Mouse (Mus musculus): Measurements from ENCODE around the gene Prlr.

Gene Prlr

DNA sequence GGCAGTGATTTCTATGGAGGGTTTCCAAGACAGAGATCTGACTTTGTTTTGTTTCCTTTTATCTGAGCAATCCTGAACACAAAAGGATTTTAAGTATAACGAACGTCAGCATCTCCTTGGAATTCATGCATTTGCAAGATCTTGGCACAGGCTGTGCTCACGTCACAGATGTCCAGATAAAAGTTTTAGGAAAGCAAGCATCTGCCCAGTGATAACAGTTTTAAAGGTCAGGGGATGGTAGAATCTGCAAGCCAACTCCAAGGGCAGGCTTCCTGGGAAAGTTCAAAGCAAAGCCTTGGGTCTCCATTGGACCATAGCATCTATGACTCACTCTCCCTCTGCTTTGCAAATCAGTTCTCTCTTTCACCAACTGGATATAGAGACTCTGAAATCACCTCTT, 153.6 kb downstream of the Prlr start:
- no peak for DNase-seq (ENCODE audit: low spot score)

DNA sequence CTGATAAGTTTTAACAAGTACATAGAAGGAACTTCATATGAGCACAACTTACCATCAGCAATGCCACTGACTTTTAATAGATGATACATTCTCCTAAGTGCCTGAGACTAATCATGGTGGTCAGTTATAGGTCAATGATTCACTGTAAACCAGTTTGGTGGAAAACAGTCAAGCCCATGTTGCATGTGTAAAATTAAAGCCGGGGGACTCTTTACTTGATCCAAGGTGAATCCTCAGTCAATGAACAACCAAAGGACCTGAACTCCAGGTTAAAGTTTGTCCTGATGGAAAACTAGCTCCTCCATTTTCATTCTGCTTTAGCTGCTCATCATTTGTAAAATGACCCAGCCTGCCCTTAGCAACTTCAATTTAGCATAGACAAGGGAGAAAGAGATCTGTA, 155.5 kb downstream of the Prlr start:
- DNase-seq (ENCODE audit: low spot score): no peak

DNA sequence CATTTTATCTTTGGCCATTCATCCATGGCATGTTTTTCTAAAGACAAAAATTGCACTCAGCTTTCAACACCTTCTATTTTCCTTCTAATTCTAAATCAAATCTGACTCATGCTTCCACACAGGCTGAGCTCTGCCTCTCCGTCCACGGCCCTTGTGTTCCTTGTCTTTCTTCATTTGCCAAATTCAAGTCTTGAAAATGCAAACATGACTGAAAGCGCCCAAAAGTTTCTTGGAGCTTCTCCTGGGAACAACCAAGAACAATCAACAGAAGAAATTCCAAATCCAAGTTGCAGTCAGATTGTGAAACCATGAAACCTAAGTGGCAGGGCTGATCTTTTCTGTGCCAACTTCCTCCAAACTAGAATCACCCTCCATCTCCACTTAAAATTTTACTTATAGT, 161.6 kb downstream of the Prlr start:
- no peak for DNase-seq (ENCODE audit: low spot score)

DNA sequence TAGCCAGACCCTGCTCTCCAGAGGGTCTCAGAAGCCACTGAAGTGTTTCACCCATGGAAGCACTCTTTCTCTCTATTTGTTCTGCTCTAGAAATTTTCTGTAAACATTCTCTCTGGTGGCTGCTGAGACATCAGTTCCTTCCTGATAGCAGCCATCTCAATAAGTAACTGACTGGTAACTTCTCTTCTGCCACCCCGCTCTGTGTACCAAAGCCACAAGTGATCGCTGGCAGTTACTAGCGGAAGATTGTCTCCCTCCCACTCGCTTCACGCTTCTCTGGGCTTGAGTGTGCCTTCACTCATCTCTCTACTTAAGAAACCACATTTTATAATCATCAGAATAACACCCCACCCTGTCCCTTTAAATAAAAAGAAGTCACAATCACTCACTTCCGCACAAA, 170.0 kb downstream of the Prlr start:
- no peak for DNase-seq (ENCODE audit: low spot score)

DNA sequence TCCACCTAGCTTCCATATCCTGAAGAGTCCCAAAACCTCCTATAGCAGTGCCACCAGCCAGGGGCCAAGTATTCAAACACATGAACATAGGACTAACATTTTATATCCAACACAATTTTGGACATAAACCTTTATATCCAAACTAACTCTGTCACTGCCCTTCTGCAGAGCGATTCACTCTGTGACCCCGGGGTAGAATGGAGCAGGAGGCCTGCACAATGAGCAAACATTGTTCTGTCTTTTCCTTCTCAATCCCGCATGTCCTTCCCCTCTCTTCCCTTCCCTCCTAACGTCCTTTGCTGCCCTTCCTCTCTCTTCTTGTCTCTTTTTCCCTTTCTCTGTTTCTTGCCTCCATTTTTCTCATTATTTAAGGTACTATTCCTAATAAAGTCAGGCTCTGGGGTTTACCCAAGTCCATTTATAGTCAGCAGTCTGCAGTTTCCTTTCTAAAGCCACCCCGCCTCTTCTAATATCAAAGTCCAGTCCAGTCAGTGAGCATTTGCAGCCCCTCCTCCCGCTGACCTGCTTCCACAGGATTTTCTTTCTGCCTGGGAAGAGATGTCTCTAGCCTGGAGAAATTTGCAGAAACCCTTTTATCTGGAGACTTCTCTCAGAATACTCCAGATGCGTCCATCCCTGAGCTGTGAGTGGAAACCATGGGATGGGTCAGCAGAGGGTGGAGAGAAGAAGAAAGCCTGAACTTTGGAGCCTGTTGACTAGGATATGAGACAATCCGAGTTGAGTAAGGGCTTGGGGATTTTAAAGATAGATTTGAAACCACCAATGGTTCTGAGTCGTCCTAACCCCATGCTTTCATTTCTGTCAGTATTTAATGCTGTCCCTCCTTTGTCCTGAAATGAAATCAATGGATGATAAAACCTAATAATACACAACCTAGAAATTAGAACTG, 181.3 kb downstream of the Prlr start, which contains the start of gene Agxt2:
Agxt2 (plus strand) TSS at position 494 of the 910 bp plus-strand sequence.
- DNase-seq (ENCODE audit: low spot score): no peak

DNA sequence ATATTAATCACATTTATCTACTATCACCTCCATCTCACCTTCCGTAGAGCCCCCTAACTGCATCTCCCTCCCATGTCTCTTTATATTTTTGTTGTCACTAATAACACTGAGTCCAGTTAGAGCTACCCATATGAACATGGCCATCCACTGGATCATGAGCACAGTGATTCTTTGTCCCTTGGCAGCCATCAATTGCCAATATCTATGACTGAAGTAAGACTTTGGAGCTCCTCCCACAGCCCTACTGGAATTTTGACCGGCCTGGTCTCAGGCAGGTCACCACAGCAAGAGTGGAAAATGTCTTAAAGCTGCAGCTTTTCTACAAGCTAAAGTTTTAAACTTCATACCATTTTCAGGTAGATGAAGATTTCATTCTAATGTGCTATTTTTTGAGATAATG, 189.3 kb downstream of the Prlr start:
- no peak for DNase-seq (ENCODE audit: low spot score)

DNA sequence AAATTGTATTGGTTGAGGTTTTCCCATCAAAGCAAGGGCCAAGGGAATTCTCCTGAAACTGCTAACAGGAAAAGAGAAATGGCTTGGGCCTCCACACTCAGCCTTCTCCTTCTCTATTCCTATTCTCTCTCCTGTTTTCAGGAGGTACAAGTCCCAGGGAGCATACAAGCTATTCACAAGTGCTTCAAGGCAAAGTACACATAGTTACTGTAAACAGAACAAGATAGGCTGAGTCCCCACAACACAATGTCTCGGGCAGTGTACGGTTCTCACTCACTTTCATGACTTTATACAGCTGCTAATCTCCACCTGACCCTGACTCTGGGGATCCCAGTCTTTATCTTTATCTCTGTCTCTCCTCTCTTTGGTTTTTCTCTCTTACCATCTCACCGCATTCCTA, 198.4 kb downstream of the Prlr start:
- no peak for DNase-seq (ENCODE audit: low spot score)

DNA sequence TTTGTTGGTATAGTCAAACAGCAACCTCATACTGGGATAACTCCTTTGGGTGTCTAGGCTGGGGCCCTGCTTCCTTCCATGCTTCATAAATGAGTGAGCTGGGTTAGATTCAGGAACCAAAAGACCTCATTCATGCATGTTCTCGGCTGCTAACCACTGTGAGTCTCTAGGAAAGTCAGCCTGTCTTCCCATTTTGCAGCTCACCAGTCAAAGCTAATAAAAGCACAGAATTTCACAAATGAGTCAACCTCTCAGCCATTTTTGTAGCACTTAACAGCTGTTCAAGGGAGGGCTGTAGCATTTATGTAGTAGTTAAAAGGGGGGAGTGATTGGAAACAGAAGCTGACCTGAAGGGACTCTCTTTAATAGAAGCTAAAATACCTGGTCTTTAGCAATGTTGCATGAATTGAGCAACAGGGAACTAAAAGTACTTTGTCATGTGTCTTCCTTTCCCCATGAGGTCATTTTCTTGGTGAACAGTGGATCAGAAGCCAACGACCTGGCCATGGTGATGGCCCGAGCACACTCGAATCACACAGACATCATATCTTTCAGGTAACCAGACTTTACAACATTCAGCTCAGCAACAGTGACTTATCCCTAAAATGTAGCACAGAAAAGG, 201.4 kb downstream of the Prlr start:
- no peak for DNase-seq (ENCODE audit: low spot score)

DNA sequence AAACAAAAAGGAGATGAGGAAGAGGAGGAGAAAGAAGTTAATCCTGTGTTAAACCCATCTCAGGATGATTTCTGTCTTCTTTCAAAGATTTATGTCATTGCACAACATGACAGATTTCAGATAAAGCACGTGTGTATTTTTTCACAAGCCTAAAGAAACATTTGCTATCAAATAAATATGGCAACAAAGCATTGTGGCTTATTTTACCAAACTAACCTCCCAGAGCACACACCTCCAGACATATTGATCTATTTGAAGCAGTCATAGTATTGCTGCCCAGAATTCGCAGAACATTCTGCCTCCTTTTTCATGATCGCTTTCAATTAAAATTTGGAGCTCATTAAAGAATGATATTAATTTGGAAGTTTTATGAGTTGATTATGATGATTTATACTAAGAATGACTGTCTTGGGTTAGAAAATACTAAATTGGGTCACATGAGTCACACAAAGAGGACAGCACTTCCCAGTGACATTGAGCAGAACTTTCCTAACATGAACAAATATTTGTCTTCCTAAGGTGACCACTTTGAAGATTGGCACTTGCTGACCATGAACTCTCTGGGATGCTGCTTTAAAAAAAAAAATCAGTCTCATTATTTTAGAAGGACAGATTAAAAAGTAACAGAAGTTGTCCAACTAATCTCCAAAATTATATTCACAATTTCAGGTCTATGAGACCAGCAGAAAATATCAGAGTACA, 202.9 kb downstream of the Prlr start:
- DNase-seq (ENCODE audit: low spot score): no peak

DNA sequence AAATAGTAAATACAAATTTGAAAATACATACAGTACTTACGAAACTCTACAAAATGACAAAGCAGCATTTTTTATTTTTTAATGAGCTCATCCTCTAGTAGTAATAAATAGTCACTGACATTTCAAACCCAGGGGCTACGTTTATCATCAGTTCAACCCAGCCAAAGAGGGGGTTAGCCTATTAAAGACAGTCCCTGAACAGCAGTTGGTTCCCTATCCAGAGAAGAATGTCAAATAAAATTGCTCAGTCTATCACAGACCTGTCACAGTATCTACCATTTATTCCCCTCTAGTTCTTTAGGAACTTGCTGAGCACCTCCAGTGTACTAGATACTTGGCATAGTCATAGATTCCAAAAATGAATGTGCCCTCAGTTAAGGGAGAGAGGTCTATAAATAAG, 210.2 kb downstream of the Prlr start:
- no peak for DNase-seq (ENCODE audit: low spot score)
